Mouse (Mus musculus) cerebellum, adult 8-10 months (tissue): ENCODE measurements around the gene Kctd11.

Experiments
- DNase-seq: peaks from one replicate; pipeline ENCODE4 v3.0.0; 2022

The Kctd11 gene

GRCm38 (mm10) chr11:69911701-69912100 is 30.5 kb upstream of the Kctd11 start:
- no peak for DNase-seq

- DNase-seq, result no peak
These were observed 29.8 kb upstream of the Kctd11 start for GRCm38 (mm10) chr11:69910781-69911560.

GRCm38 (mm10) chr11:69910177-69910576 is 29.0 kb upstream of the Kctd11 start:
- no peak for DNase-seq

- DNase-seq, result no peak
These were observed 28.0 kb upstream of the Kctd11 start for GRCm38 (mm10) chr11:69909174-69909573.

- DNase-seq, result no peak
These were observed 27.4 kb upstream of the Kctd11 start for GRCm38 (mm10) chr11:69908645-69909044.

GRCm38 (mm10) chr11:69904311-69904710 is 23.1 kb upstream of the Kctd11 start:
- DNase-seq, result no peak

- DNase-seq, result no peak
These were observed 21.8 kb upstream of the Kctd11 start for GRCm38 (mm10) chr11:69902972-69903371.

- DNase-seq, result no peak
These were observed 20.8 kb upstream of the Kctd11 start for GRCm38 (mm10) chr11:69901993-69902392.

GRCm38 (mm10) chr11:69901406-69901846 is 20.2 kb upstream of the Kctd11 start:
- peak; percentile 93 for DNase-seq

- peak; percentile 84 for DNase-seq
These were observed 19.5 kb upstream of the Kctd11 start, which contains the start of the genes 2810408A11Rik and Neurl4 for GRCm38 (mm10) chr11:69900471-69901405. TSS of gene 2810408A11Rik (minus strand) at chr11:69900987. TSS of gene Neurl4 (plus strand) at chr11:69901072.

- no peak for DNase-seq
These were observed 18.7 kb upstream of the Kctd11 start for GRCm38 (mm10) chr11:69899870-69900269.

GRCm38 (mm10) chr11:69895291-69895690 is 14.1 kb upstream of the Kctd11 start, which contains the start of gene Acap1:
TSS of gene Acap1 (minus strand) at chr11:69895539.
- no peak for DNase-seq

- DNase-seq, result no peak
These were observed 13.5 kb upstream of the Kctd11 start for GRCm38 (mm10) chr11:69894671-69895070.

- DNase-seq, result no peak
These were observed 10.3 kb upstream of the Kctd11 start for GRCm38 (mm10) chr11:69891482-69891881.

GRCm38 (mm10) chr11:69886907-69887635 is 5.9 kb upstream of the Kctd11 start:
- DNase-seq, result no peak

- no peak for DNase-seq
These were observed 3.5 kb upstream of the Kctd11 start for GRCm38 (mm10) chr11:69884663-69885062.

GRCm38 (mm10) chr11:69884240-69884639 is 3.0 kb upstream of the Kctd11 start:
- no peak for DNase-seq

GRCm38 (mm10) chr11:69883527-69884151 is 2.4 kb upstream of the Kctd11 start:
- no peak for DNase-seq

GRCm38 (mm10) chr11:69883066-69883465 is 1.9 kb upstream of the Kctd11 start:
- no peak for DNase-seq

- DNase-seq, result no peak
These were observed 823 bp upstream of the Kctd11 start for GRCm38 (mm10) chr11:69881787-69882670.

- DNase-seq, result peak; percentile 48
These were observed 727 bp downstream of the Kctd11 start for GRCm38 (mm10) chr11:69880506-69880852.
